Mouse (Mus musculus) liver, embryonic 11.5 days (tissue): ENCODE data around the gene Sf3a1. TPM values are rescaled to one million over a fixed set of nuclear protein-coding genes. Genes with fewer than 3 reads are reported as not detected.

Experiments
- ATAC-seq: fragments of 200-750 bp; cut with Nextera tagmentation; replicated peaks from 2 replicates; pipeline ENCODE4 v1.8.0; 2017; ENCODE audit warnings: moderate number of reproducible peaks, mild to moderate bottlenecking, moderate TSS enrichment, moderate library complexity; ENCODE audit not compliant: low FRiP score
- DNase-seq: peaks from one replicate; pipeline ENCODE4 v3.0.0-alpha.2; 2017; ENCODE audit warnings: low spot score
- H3K27ac ChIP-seq: fragments of 300-500 bp; sonication (generic); 2 replicates; pipeline ENCODE4 v1.5.1; 2014; ENCODE audit warnings: mild to moderate bottlenecking, low read depth, low read length, control low read depth
- H3K27me3 ChIP-seq: fragments of 300-500 bp; sonication (generic); replicated peaks from 2 replicates; pipeline ENCODE4 v1.6.1; 2014; ENCODE audit warnings: low read length, mixed read lengths; ENCODE audit not compliant: control insufficient read depth, insufficient read depth
- H3K36me3 ChIP-seq: fragments of 300-500 bp; sonication (generic); 2 replicates; pipeline ENCODE4 v1.6.1; 2014; ENCODE audit warnings: mild to moderate bottlenecking, low read length, moderate library complexity, mixed read lengths; ENCODE audit not compliant: control insufficient read depth, insufficient read depth
- H3K4me1 ChIP-seq: fragments of 300-500 bp; sonication (generic); replicated peaks from 2 replicates; pipeline ENCODE4 v1.6.1; 2014; ENCODE audit warnings: low read length, mixed read lengths; ENCODE audit not compliant: control insufficient read depth, insufficient read depth
- H3K4me2 ChIP-seq: fragments of 300-500 bp; sonication (generic); 2 replicates; pipeline ENCODE4 v1.6.1; 2014; ENCODE audit warnings: mild to moderate bottlenecking, control low read depth, moderate library complexity
- H3K4me3 ChIP-seq: fragments of 300-500 bp; sonication (generic); 2 replicates; pipeline ENCODE4 v1.5.1; 2014; ENCODE audit warnings: low read depth, low read length, control low read depth
- H3K9ac ChIP-seq: fragments of 300-500 bp; sonication (generic); 2 replicates; pipeline ENCODE4 v1.6.1; 2014; ENCODE audit warnings: low read depth, low read length, control low read depth
- H3K9me3 ChIP-seq: fragments of 300-500 bp; sonication (generic); 2 replicates; pipeline ENCODE4 v1.6.1; 2016; ENCODE audit warnings: low read length, inconsistent platforms, mixed read lengths; ENCODE audit not compliant: control insufficient read depth
- WGBS: fragments of 180-500 bp; shearing (Covaris S2); extraction: QIAGEN DNeasy Blood & Tissue Kit; methylation state at CpG from one replicate; pipeline ENCODE4 v1.1.7; 2014; 5-methylcytosine and 5-hydroxymethylcytosine counted together
- polyA plus RNA-seq: library from polyadenylated mRNA; unstranded; fragments of >200 nt; fragmentation: Nextera tagmentation; extraction: Ambion mirVana; gene quantifications from 2 replicates; pipeline ENCODE4 v1.2.1, GENCODE M21; 2014

Sf3a1 gene
- polyA plus RNA-seq, 1 experiment from 2014 or later, result 76.0 TPM

DNA sequence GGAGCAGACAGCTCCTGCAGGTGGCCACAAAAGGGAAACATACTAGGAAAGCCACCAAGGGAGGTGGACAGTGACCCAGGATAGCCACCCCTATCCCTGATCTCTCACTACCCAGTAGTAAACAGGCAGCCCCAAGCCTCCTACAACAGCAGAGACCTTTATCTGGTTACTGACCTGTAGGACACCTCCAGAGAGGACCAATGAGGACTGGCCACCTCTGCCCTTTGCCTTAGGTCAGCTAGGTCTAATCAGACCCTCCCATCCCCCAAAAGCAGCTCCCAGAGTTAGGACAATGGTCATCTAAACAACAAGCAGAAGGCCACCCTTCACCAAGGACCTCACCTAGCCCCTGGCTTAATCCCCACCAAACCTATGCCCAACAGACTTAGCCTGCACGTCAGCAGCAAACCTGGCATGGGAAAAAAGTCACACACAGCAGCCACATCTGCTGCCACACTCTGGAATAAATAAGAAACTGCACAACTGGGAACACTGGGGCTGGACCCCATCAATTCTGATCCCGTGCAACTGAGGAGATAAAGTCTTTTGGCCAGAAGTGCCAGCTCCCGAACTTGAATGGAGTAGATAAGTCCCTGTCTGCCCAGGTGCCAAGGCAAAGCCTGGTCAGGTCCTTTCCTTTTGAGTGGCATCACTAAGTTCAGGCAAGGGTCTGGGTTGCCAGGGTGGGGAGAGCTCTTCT, 42.6 kb upstream of the Sf3a1 start:
- Histone ChIP-seq H3K4me3 (peak overlapping the region; percentile 59), H3K9ac (0 out of 2 replicates have a peak overlapping the region, but pooled peaks have one; percentile 56)

DNA sequence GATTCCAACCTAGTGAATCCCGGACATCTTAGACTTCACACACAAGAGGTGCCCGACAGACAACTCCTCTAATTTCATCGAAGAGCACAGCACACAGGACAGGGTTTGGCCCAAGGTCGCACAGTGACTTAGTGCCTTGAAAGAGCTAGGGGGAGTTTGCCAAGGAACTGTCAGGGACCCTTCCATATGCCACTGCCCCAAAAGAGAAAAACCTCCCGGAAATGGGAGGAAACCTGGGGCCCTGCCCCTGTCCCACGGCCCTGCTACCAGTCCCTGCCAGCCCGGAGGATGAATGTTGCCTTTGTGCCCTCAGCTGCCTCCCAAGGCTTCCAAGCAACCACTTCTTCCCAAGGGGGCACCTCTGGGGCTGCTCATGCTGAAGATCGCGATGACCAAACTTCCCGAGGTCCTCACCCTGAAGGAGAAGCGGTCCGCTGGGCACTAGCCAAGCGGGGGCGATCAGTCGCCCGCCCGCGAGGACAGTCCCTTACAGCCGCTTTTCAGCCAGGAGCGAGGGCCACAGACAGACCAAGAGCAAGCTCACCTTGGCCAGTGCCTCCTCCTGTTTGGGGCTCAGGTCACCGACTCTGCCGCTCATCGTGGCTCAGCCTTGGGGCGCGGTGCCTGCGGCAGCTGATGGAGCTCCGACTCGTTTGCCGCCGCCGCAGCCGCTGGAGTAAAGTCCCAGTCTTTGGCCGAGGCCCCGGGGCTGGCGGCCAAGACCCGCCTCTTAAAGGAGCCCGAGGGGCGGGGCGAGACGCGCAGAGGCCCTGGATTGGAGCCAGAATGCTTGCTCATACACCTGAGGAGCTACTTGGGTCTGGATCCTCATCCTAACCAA, 41.8 kb upstream of the Sf3a1 start:
- Histone ChIP-seq H3K4me3 (peak overlapping the region; percentile 59), H3K9me3 (no peaks in the 10 kb centered on the region), H3K4me1 (peaks cover 26% of the 10 kb centered on the region), H3K27me3 (peaks cover 33% of the 10 kb centered on the region), H3K27ac (no peak overlapping the region), H3K4me2 (peak overlapping the region; percentile 91), H3K9ac (peak overlapping the region; percentile 56), H3K36me3 (no peaks in the 10 kb centered on the region)
- ATAC-seq, result peak; percentile 50
- 3% methylated on average over 41 of the region's 41 CpGs for whole genome bisulfite sequencing
- peak; percentile 61 for DNase-seq

More for the DNA sequence above, 42.6 kb upstream of the Sf3a1 start:
- peaks cover 26% of the 10 kb centered on the region for H3K4me1 ChIP-seq
- H3K27me3 ChIP-seq, result peaks cover 33% of the 10 kb centered on the region
- H3K27ac ChIP-seq, result no peak overlapping the region
- H3K36me3 ChIP-seq, result no peaks in the 10 kb centered on the region
- DNase-seq (no peak), ATAC-seq (peak; percentile 68)
- no peaks in the 10 kb centered on the region for H3K9me3 ChIP-seq
- H3K4me2 ChIP-seq, result peak overlapping the region; percentile 91
- 15% methylated on average over 3 of the region's 3 CpGs for WGBS

DNA sequence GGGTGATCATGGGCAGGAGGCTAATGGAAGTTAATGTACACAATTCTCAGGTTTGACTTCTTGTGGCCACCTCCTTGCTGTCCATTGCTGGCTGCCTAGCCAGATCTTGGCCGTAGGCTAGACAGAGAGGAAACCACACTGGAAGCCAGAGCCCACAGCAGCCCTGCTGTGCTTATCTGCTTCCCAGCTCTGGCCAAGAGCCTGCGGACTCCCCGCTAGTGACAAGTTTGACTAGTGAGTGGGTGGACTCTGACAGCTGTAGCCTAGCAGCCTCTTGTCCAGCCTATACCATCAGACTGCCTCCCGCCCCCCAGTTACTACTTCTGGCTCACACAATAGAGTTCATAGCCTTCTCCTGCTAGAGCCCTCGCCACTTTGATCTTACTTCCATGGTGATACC, 40.5 kb upstream of the Sf3a1 start:
- Histone ChIP-seq H3K9ac (no peak overlapping the region), H3K36me3 (no peaks in the 10 kb centered on the region), H3K4me1 (peaks cover 26% of the 10 kb centered on the region), H3K4me2 (no peak overlapping the region), H3K27me3 (peaks cover 33% of the 10 kb centered on the region), H3K9me3 (no peaks in the 10 kb centered on the region), H3K27ac (no peak overlapping the region), H3K4me3 (no peak overlapping the region)
- 35% methylated on average over 5 of the region's 5 CpGs for WGBS
- no peak for DNase-seq
- no peak for ATAC-seq

DNA sequence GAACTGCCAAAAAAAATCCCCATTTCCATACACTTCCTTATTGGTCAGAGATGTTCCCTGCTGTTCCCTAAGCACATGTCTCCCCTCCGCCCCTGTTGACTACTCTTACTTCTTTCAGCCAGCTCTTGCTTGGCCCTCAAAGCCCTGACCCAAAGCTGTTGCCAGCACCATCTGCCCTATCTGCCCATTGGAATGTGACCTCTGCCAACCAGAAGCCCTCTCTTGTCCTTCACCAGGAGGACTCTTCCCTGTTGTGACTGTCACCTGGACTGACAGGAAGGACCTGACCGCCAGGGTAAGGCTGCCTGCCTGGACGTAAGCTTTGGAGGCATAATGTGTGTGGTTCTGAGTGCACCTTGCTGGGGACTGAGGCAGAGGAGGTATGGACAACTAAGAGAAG, 38.5 kb upstream of the Sf3a1 start:
- Histone ChIP-seq H3K27me3 (peaks cover 31% of the 10 kb centered on the region), H3K4me1 (peaks cover 20% of the 10 kb centered on the region), H3K27ac (no peak overlapping the region), H3K4me2 (no peak overlapping the region), H3K36me3 (no peaks in the 10 kb centered on the region), H3K9me3 (no peaks in the 10 kb centered on the region), H3K4me3 (no peak overlapping the region), H3K9ac (no peak overlapping the region)
- WGBS, result 80% methylated on average over 3 of the region's 3 CpGs
- ATAC-seq (no peak), DNase-seq (no peak)

- H3K27me3 ChIP-seq, result peaks cover 26% of the 10 kb centered on the region
- no peak overlapping the region for H3K27ac ChIP-seq
- DNase-seq (no peak), ATAC-seq (no peak)
- no peak overlapping the region for H3K9ac ChIP-seq
- H3K4me3 ChIP-seq, result no peak overlapping the region
- no peaks in the 10 kb centered on the region for H3K9me3 ChIP-seq
- 74% methylated on average over 5 of the region's 5 CpGs for WGBS
- H3K4me1 ChIP-seq, result peaks cover 15% of the 10 kb centered on the region
- H3K36me3 ChIP-seq, result no peaks in the 10 kb centered on the region
- H3K4me2 ChIP-seq, result no peak overlapping the region
Observed at GRCm38 (mm10) chr11:4122226-4122625, 37.9 kb upstream of the Sf3a1 start.

DNA sequence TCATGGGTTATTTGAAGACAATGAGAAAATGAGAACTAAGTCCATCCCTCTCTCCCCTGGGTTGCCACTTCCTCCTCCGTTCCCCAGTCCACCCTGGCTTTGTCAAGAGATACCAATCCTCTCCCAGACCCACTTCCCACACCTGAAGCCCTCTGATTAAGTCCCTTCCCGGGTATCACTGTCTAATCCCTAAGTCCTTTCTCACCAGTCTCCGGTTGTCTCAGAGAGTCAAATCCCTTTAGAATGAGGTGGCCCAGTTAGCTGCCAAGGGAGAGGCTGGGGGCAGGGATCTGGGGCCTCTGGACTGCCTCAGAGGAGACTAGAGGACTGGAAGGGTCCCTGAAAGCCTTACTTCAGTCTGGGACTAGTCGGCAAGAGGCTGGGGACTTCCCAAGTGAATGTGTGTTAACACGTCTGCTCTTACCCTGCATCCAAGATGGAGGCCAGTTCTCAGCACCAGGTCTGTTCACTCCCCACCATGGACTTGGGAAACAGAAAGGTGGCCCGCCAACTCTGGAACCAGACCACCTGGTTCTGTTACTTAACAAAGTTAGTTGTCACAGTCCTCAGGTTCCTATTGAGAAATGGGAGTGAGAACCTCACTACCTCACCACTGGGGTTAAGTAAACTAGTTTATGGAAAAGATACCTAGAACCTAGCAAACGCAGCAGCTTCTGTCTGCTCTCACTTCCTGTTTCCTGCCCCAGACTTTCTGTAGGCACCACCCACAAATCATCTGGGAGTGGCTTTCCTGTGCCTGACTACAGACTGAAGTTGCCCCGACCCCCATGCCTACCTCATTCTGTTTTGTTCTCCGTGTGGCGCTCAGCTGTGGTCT, 37.2 kb upstream of the Sf3a1 start, which contains the start of gene Sec14l2:
TSS of gene Sec14l2 (minus strand) at position 674 of the 838 bp plus-strand sequence.
- H3K27me3 ChIP-seq, result peaks cover 19% of the 10 kb centered on the region
- H3K9me3 ChIP-seq, result no peaks in the 10 kb centered on the region
- H3K4me1 ChIP-seq, result peaks cover 10% of the 10 kb centered on the region
- no peak within 1 kb of the TSS for H3K27ac ChIP-seq
- DNase-seq (no peak), ATAC-seq (peak; percentile 38)
- no peaks in the 10 kb centered on the region for H3K36me3 ChIP-seq
- no peak within 1 kb of the TSS for H3K4me3 ChIP-seq
- WGBS, result 56% methylated on average over 10 of the region's 10 CpGs
- H3K4me2 ChIP-seq, result peak within 1 kb of the TSS; percentile 38; the same call in 1 of the 2 replicates
- H3K9ac ChIP-seq, result no peak within 1 kb of the TSS

- H3K9me3 ChIP-seq, result no peaks in the 10 kb centered on the region
- H3K27ac ChIP-seq, result no peak overlapping the region
- 51% methylated on average over 5 of the region's 5 CpGs for WGBS
- H3K4me1 ChIP-seq, result peaks cover 1% of the 10 kb centered on the region; the same call in 1 of the 2 replicates
- no peak overlapping the region for H3K4me3 ChIP-seq
- no peak for ATAC-seq
- no peak overlapping the region; the same call in 1 of the 2 replicates for H3K4me2 ChIP-seq
- H3K9ac ChIP-seq, result no peak overlapping the region
- DNase-seq, result peak; percentile 58
- no peaks in the 10 kb centered on the region for H3K36me3 ChIP-seq
- H3K27me3 ChIP-seq, result peaks cover 9% of the 10 kb centered on the region
Observed at GRCm38 (mm10) chr11:4123922-4124321, 36.2 kb upstream of the Sf3a1 start.

DNA sequence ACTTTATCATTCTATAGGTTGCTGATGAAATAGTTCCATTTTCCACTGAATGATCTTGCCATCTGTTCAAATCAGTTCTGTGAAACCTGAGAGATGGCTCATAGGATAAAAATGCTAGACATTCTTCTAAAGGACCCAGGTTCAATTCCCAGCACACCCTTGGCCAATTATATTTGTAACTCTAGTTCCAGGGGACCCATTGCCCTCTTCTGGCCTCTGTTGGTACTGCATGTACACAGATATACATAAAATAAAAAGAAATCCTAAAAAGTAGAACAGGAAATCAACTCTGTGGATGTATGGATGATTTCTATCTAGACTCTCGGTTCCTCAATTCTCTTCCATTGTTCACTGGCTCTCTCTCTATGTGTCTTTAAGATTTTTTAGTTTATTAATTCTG, 33.1 kb upstream of the Sf3a1 start:
- no peak overlapping the region for H3K4me2 ChIP-seq
- DNase-seq, result no peak
- no peaks in the 10 kb centered on the region for H3K9me3 ChIP-seq
- H3K9ac ChIP-seq, result no peak overlapping the region
- no peak overlapping the region for H3K4me3 ChIP-seq
- WGBS, result 80% methylated on average over 1 of the region's 1 CpGs
- peaks cover 4% of the 10 kb centered on the region for H3K4me1 ChIP-seq
- H3K36me3 ChIP-seq, result no peaks in the 10 kb centered on the region
- H3K27ac ChIP-seq, result no peak overlapping the region
- H3K27me3 ChIP-seq, result no peaks in the 10 kb centered on the region
- ATAC-seq, result no peak
